Mouse (Mus musculus) adrenal gland (tissue): ENCODE measurements around the gene Eno1.
"Not testable (repeated sequence)": the region's sequence is repeated elsewhere in the genome, so short reads cannot be mapped to it uniquely, and the experiment has no call there.

ENCODE experiments used
- intact Hi-C: fragments of 180-260 bp; cut with DNase I; formaldehyde crosslinking; loops from one replicate; pipeline ENCODE4 v1.15.1; 2025

Gene Eno1

DNA sequence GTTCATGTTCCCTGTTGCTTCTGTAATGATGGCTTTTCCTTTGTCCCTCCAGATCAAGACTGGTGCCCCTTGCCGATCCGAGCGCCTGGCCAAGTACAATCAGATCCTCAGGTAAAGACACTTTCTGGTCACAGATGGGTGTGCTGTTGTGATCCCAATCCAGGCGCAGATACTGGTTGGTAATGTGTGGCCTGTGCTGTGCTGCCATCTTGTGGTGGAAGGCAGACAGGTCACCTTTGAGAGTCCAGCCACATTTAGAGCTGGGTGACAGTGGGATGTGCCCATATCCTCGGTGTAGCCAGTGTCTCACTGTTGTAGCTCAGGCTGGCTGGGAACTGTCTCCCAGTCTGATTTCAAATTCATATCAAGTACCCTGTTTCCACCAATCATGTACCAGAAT lies 11.5 kb downstream of the Eno1 start:
- intact Hi-C loops: loop anchor here (5.0 to 10.0 kb wide), 2 partner anchors 36 to 73 kb away; no protein-coding TSS in a partner anchor

DNA sequence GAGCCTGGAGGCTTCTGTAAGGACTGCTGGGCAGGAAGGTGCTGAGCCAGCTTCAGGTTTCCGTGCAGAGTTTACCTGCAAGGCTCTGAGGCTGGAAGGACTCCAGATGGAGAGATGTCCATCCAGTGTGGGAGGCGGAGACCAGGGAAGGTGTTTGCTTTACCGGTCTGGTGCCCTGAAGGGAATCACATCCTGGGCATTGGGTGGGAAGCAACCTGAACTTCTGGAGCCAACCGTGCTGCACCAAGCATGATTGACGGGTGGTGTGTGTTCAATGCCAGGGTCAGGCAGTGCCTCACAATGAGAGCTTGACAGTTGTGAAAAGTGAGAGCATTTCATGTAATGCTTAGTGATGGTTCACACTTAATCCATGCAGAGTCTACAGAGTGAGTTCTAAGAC lies 12.4 kb downstream of the Eno1 start:
- intact Hi-C loops: loop anchor here (5.0 to 10.0 kb wide), 2 partner anchors 37 to 74 kb away; no protein-coding TSS in a partner anchor

DNA sequence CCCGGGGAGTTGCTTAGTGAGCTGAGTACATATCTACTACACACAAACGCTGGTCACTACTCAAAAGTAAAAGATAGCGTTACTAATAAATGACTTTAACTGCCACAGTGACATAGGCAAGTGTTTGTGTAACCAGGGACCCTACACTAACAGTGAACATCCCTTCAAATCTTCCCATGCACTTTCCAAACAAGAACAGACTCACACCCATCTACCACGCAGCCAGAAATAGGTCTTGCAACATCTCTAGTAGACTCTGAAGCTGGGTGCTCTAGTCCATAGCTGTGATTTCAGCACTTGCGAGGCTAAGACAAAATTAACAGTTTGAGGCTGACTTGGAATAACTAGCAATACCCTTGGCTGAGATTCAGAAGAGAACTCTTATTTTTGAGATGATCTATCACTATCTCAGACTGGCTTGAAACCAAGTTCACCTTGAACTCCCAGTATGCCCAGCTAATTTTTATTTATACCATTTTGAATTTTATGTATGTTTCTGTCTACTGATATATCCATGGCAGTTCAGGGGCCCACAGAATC lies 13.3 kb downstream of the Eno1 start:
- intact Hi-C loops: loop anchor here (5.0 to 10.0 kb wide), 2 partner anchors 38 to 75 kb away; no protein-coding TSS in a partner anchor

DNA sequence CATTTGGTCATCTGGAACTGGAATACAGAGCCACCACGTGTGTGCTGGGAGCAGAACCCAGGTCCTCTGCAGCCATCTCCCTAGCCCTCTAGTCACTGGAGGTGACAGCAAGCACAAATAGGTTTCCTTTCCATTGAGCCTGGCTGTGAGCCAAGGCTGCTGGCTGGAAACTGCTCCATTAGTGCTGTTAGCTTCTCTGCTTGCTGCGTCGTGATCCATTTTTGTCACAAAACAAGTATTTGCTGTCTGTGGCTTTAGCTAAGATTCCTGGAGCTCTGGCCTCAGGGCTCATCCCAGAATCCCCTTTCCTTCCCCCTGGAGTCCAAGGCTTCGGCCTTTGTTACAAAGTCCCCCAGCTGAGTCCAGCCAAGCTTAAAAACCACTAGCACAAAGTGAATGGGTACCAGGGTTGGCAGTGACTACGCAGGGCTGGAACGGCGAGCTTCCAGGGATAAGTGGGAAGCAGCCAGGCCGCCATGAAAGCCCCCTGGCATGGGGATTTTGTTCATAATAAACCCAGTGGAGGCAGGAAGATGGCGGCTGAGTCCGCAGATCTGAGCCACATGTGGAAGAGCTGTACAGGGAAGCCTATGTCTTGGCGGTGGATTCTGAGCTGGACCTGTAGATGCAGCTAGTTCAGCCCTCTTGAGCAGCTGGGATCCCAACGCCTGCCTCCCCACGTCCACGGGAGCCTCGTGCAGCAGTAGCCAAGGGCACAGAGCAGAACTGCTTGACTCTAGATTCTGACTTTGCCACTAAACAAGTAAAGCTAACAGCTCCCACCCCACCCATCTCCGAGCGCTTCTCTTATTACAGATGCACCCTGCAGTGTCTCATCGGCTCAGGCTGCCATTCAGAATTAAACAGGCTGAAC lies 14.3 kb downstream of the Eno1 start:
- intact Hi-C loops: no loop called here

DNA sequence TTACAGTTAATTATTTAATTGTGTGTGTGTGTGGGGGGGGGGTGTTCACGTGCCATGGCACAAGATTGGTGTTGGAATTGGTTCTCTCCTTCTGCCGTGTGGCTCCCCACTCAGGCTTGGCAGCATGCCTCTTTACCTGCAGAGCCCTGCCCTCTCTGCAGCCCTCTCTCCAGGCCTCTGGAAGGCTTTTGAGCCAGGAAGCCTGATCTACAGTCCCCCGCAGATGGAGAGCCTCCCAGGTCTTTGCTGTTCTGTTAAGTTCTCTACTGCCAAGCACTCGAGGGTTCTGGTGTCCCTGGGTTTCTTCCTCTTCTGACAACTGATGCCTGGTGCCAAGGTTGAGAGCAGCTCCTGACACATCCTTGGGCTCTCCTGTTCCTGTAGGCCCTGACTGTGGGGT lies 17.9 kb downstream of the Eno1 start:
- intact Hi-C loops: no loop called here

DNA sequence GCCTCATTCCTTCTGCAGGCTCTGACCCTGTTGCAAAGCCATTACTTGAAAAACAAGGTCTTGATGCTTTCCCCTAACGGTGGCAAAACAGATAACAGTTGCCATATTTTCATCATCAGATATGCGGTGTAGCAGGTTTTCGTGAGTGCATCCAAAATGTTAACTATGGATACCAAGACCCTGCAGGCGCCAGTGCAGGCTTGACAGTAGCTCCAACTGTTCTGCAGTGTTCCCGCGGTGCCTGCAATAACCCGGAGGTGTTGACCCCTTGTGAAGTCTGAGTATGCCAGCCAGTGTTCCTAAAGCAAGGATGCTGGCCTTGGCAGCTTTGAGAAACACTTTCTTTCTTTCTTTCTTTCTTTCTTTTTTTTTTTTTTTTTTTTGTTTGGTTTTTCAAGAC lies 18.7 kb downstream of the Eno1 start:
- intact Hi-C loops: loop anchor here (5.0 kb wide), 2 partner anchors 87 to 212 kb away; no protein-coding TSS in a partner anchor

DNA sequence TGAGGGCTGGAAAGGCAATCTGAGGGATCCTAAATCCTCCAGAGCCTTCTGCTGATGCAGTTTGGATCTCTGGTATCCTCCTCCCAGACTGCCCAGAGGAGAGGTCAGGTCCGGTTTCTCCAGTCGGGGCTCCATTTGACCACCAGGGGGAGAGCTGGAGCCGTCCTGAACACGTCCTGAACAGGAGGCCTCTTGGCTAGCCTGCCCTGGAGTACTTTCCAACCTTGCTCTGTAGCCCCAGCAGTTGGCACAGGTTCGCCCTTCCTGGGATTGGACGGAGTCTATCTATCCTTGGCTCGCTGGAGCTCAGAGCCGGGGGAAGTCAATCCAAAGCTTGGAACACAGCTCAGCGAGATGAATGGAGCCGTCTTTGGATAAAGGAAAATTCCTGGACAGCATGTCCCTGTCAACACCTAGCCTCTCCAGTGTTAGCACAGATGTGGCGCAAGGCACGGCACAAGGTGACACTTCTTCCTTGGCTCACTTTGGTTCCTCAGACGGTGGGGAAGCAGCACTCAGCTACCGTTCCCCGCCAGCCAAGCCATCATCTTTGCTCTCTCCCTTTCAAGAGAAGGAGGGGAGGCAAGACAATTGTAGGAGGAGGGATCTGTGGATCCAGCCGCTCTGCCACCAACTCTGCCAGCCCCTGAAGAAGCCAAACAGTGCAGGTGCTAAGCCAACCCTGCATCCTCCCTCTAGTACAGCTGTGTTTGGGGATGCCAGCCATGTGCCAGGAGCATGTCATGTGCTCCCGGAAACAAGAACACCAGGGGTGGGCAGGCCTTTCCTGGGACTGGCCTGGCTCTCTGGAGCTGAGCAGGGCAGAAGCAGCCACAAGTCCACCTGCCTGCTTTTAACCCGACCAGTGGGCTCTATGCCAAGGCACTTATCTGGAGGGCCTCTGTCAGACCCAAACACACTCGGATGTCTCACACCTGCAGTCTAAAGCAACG lies 21.0 kb downstream of the Eno1 start:
- intact Hi-C loops: loop anchor here (5.0 kb wide), 2 partner anchors 85 to 210 kb away; no protein-coding TSS in a partner anchor

DNA sequence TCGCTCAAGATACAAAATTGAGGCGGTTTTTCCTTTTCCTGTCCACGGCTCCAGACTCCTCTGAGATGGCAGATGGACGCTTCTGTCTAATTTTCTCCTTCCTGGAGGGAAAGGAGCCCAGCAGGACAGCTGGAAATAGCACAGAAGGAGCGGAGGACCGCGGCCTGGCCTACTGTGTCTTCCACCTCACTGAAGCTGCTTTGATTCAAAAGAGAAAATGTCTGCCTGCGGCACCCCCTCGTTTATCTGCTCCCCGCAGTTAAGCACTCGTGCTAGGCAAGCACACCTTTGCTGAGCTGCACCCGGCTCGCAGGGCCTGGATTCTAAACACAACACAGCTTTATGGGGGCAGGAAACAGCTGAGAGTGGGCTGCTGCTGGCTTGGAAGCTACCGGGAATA lies 21.9 kb downstream of the Eno1 start:
- intact Hi-C loops: loop anchor here (5.0 kb wide), 2 partner anchors 84 to 209 kb away; no protein-coding TSS in a partner anchor

DNA sequence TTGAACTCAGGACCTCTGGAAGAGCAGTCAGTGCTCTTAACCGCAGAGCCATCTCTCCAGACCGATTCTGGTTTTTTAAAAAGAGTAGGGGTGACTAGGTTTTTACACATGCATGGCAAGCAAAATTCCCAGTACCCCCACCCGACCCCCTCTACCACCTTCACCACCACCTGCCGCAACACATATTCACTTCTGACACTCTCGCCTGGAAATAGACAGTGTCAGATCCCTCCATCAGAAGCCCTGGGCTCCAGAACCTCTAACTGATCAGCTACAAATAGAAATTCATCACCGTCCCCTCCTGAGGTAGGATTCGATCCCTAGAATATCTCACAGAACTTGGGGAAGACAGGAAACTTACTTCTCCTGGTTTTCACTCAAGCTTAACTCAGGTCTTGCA lies 23.1 kb downstream of the Eno1 start:
- intact Hi-C loops: loop anchor here (5.0 kb wide), 2 partner anchors 83 to 208 kb away; no protein-coding TSS in a partner anchor

DNA sequence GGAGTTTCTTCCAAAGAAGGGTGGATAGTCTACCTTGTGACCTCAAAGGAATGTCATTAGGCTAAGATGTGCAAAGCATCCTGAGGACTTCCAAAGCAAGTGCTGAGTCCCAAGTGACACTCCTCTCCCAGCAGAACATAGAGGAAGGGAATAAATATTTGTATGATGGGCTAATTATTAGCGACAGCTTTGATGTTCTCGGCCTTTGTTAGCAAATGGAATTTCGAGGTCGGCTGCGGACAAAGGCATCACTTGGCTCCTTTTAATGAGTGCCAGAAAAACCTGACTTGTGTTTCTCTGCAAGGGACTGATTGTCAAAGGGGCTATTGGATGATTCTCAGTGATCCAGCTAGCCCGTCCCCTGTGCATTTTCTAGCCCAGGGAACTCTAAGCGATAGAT lies 23.6 kb downstream of the Eno1 start:
- intact Hi-C loops: no loop called here

DNA sequence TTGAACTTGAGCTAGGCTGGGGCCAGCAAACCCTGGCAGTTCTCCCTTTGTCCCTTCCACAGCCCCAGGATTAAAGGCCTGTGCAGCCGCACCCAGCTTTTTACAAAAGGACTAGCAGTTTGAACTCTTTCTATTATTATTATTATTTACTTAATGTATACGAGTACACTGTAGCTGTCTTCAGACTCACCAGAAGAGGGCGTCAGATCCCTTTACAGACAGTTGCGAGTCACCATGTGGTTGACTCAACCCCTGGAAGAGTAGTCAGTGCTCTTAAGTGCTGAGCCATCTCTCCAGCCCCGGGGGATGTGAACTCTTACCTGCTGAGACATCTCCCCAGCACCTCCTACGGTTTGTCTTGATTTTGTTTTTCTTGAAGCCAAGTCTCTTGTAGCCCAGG lies 24.2 kb downstream of the Eno1 start:
- intact Hi-C loops: no loop called here

DNA sequence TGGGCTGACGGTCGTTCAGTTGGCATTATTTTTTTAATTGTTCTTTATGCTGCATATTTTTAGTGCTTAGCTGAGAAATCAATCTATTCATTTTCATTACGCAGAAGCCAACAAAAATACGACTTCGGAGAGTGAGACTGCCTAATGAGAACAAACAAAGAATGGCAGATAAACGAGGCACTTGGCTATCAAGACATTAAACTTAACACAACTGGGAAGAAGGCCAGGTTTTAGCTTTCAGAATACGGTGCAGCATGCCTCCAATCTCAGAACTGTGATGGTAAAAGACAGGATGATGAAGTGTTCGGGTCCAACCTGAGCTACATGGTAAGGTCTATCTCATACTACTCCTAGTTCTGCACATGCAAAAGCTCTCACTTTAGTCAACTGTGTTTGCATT lies 25.8 kb downstream of the Eno1 start:
- intact Hi-C loops: no loop called here

DNA sequence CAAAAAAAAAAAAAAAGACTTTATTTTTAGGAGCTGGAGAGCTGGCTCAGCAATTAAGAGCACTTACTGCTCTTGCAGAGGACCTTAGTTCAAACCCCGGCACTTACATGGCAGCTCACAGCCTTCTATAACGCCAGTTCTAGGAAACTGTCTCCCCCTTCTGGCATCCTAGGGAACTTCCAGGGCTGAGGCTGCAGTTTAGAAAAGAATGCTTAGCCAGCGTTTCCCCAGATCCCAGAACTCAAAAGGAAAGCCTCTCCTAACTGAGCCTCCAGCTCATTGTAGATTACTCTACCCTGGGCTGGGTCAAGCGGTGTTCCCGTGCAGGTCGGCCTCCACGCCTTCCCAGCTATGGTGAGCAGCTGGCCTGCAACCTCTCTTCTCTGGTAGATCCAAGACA lies 28.4 kb downstream of the Eno1 start:
- intact Hi-C loops: no loop called here

DNA sequence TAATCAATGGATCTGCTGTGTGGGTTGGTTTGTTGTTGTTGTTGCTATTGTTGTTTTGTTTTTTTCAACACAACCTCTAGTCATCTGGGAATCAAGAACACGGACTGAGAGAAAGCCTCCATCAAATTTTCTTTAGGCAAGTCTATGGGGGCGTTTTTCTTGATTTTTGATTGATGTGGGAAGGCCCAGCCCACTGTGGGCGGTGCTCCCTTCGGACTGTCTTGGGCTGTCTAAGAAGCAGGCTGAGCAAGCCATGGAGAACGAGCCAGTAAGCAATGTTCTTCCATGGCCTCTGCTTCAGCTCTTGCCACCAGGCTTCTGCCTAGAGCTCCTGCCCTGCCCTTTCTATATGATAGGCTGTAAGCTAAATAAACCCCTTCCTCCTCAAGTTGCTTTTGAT lies 28.9 kb downstream of the Eno1 start:
- intact Hi-C loops: no loop called here

DNA sequence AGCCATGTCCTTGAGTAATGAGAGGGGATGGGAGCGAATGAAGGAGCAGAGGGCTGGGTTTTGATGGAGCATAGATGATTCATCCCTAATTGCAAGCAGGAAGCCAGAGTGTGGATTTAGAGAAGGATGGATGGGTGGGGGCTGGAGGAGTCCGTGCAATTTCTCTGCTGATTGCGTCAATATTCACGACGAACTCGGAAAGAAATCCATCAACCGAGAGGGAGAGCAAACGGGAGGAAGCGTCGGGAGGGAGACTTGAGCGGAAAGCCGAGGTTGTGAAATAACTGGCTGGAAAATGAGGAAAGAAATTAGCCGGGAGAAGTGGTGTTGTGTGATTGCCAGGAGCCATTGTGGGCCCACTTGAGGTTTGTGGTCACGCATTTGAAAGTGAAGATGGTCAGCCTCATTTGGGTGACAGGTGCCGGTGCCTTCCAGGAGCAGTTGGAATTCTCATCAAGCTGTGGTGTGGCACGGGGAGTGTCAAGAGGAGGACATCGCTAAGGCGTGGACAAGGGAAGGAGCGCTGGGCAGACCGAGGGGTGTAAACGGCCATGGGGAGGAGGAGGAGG lies 30.2 kb downstream of the Eno1 start:
- intact Hi-C loops: no loop called here

DNA sequence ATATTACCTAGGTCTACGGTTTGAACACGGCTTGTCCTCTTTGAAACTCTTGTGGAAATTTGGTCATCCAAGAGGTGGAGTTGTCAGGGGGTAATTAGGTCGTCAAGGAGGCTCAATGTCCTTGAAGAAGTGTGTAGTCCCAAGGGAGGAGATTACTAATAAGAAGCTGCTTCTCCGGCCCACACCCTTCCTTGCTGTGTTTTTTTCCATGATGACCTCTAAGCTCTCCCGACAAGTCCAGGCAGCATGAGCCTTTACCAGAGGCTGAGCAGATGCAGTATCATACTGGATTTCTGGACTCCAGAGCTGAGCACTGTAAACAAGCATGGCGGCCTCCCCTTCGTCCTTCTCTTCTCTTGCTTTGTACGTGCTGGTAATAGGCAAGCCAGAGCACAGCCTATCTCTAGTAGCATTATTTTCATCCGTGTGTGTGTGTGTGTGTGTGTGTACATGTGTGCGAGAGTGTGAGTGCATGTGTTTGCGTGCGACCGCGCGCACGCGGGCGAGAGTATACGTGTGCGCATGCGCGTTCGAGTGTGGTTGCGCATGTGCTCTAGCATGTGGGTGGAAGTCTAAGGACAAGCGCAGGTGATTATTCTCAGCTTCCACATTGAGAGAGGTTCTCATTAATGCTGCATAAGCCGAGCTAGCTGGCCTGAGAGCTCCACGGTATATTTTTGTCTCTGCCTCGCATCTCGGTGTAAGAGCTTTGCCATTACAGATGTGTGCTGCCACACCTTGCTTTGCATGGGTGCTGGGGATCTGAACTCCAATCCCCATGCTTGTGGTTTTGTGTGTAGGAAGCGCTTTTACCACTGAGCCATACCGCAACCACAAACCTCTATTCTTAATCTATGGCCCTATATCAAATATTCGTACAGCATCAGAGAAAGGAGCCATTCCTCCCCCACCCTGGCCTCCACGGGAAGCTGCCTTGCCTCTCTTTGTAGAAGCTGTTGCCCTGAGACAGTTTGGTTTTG lies 32.4 kb downstream of the Eno1 start:
- intact Hi-C loops: no loop called here

DNA sequence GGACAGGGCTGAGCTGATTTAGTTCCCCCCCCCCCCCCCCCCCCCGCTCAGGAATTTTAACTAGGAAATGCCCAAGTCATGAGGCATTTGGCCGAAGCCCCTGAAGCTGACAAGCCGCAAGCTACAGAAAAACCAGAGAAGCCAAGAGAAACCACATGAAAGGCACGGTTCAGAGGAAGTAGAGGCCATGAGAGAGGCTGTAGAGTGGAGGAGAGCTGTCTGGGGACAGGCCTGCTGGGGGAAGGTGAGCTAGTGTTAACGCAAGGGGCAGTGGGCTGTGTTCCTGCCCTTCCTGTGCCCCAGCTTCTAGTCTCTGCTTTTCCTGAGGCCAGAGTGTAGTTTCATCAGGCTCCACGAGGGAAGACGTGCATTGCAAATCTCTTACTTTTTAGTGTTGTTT lies 33.2 kb downstream of the Eno1 start:
- intact Hi-C loops: no loop called here

DNA sequence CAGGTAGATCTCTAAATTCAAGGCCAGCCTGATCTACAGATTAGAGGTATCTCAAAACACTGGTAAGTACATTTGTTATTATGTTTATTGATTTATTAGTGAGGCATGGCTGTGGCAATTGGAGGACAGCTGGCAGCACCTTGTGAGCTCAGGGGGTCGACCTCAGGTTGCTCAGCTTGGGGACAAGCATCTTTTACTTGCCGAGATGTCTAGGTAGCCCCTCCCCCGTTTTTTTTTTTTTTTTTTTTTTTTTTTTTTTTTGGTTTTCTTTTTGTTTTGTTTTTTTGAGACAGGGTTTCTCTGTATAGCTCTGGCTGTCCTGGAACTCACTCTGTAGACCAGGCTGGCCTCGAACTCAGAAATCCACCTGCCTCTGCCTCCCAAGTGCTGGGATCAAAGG lies 34.2 kb downstream of the Eno1 start:
- intact Hi-C loops: not testable (repeated sequence)

DNA sequence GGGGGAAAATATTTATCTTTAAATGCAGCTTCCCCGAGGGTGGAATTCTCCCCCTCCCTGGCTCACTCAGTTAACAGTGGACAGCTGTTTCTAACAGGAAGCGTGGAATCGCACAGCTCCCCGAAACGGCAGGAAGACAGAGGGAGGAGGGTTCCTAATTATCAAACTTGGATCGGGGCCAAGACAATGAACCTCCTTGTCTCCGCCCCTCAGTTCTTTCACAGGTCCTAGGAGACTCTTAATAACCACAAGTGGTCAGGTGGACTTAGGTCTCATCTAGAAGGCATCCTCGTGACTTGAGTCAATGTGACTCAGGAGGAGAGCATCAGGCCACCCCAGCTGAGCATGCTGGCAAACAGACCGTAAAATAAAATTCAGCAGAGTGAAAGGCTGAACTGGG lies 36.2 kb downstream of the Eno1 start:
- intact Hi-C loops: no loop called here

DNA sequence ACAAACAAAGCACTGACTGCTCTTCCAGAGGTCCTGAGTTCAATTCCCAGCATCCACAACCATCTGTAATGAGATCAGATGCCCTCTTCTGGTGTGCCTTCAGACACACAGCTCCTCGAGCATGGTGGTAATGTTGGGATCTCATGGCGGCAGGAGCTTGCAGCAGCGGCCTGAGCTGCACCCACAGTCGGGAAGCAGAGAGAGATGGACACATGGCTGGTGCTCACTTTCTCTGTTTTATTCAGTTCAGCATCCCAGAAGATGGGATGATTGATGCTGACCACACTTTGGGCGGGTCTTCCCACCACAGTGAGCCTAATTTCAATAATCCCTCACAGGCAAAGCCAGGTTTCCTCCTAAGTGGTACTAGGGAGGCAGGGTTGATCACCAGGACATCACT lies 39.0 kb downstream of the Eno1 start:
- intact Hi-C loops: no loop called here
